ENCODE assay signal across 18 mouse cellular contexts in genomic region chr15:3437381-3437780, GRCm38 (mm10).
DNase-seq lines count a peak whose midpoint lies in the region.
"Had no signal": no experiment of that assay in that cellular context is flagged by ENCODE, and none has a peak within 500 bp of the region (broad histone marks: within the 10 kb centered on the region; RNA-seq: fewer than 3 reads in every experiment).

No protein-coding gene starts in this region.

- intact Hi-C loops in heart, postnatal 25 days (cut with DNase I), result no loop called here
- intact Hi-C loops in heart, postnatal 14 days (cut with DNase I), result loop anchor here (5.0 to 10.0 kb wide), 3 partner anchors 80 to 470 kb away; no protein-coding TSS in a partner anchor

- 71% methylated on average over 3 of the region's 3 CpGs for WGBS in limb, embryonic 10.5 days

- no peaks in the 10 kb centered on the region for H3K27me3 ChIP-seq in limb, embryonic 10.5 days (ENCODE audit: low read depth, poor library complexity, severe bottlenecking)
- H3K27me3 ChIP-seq: embryonic facial prominence, embryonic 13.5 days; hindbrain, embryonic 12.5 days; midbrain, embryonic 12.5 days; neural tube, embryonic 12.5 days had no signal

- H3K4me1 ChIP-seq in brown adipose tissue, adult 24 weeks (ENCODE audit: control insufficient read depth, insufficient read depth, insufficient read length, low read length), result peaks cover 21% of the 10 kb centered on the region
- no peaks in the 10 kb centered on the region for H3K4me1 ChIP-seq in limb, embryonic 10.5 days
- H3K4me1 ChIP-seq: embryonic facial prominence, embryonic 13.5 days; hindbrain, embryonic 12.5 days; midbrain, embryonic 12.5 days; neural tube, embryonic 12.5 days had no signal

- H3K9me3 ChIP-seq in limb, embryonic 10.5 days (replicated peaks), result no peaks in the 10 kb centered on the region
- H3K9me3 ChIP-seq: embryonic facial prominence, embryonic 13.5 days; hindbrain, embryonic 12.5 days; midbrain, embryonic 12.5 days; neural tube, embryonic 12.5 days had no signal

- peak overlapping the region; percentile 38 for H3K27ac ChIP-seq in brown adipose tissue, adult 24 weeks (replicated peaks; ENCODE audit: low read depth, low read length)
- H3K27ac ChIP-seq in limb, embryonic 10.5 days, result no peak overlapping the region
- H3K27ac ChIP-seq: embryonic facial prominence, embryonic 13.5 days; hindbrain, embryonic 12.5 days; midbrain, embryonic 12.5 days; neural tube, embryonic 12.5 days had no signal

- H3K36me3 ChIP-seq in limb, embryonic 10.5 days, result no peaks in the 10 kb centered on the region
- H3K36me3 ChIP-seq: embryonic facial prominence, embryonic 13.5 days; hindbrain, embryonic 12.5 days; midbrain, embryonic 12.5 days; neural tube, embryonic 12.5 days had no signal

- peak; percentile 40 for DNase-seq in adrenal gland, postnatal 10 days
- DNase-seq in adrenal gland, adult 8-10 months, result no peak
- peak; percentile 53 for DNase-seq in heart, adult 8-10 months (ENCODE audit: low spot score)
- DNase-seq in heart, postnatal 25 days (ENCODE audit: low spot score), result no peak
- peak; percentile 18 to 49 for DNase-seq in heart, postnatal 14 days
- no peak for DNase-seq in thymus, postnatal 36 days
- no peak for DNase-seq in limb, embryonic 10.5 days (ENCODE audit: low spot score)
- DNase-seq: adrenal gland, postnatal 25 days; cerebellum, adult 11-12 months; cerebellum, postnatal 14 days; gastrocnemius, postnatal 25 days; lung, postnatal 10 days; thymus, postnatal 14 days had no signal

- no peak overlapping the region for H3K4me3 ChIP-seq in brown adipose tissue, adult 24 weeks (ENCODE audit: insufficient read depth, low read depth, low read length)
- no peak overlapping the region for H3K4me3 ChIP-seq in limb, embryonic 10.5 days
- H3K4me3 ChIP-seq: embryonic facial prominence, embryonic 13.5 days; hindbrain, embryonic 12.5 days; midbrain, embryonic 12.5 days; neural tube, embryonic 12.5 days had no signal

Comparison
In these comparisons a context has a peak if more than half of its experiments do, and no peak if none do; other contexts are left out.
1. DNase-seq: peak in adrenal gland, postnatal 10 days (single experiment), heart, adult 8-10 months (single experiment) and heart, postnatal 14 days (2 of 2); none in adrenal gland, adult 8-10 months (single experiment), heart, postnatal 25 days (single experiment), thymus, postnatal 36 days (0 of 2) and limb, embryonic 10.5 days (single experiment).